ENCODE assay signal across 8 mouse cellular contexts in the genomic region with DNA sequence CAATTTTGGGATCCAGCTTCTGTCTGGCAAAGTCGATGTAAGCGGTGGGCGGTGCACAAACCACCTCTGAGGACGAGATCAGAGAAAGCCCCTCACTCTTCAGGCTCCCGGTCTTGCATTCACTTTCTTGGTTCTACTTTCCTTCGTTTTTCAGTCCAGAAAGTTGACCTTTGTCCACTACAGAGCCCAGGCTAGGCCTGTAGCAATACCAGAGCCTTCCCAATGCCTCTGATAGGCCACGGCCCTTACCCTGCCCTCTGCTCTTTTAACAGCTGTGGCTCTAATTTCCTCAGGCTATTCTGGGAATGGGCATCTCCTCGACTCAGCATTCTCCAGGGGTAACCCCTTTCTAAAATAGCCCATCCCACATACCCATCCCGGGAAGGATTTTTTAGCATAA. TPM values are rescaled to one million over a fixed set of nuclear protein-coding genes. Genes with fewer than 3 reads are reported as not detected.
DNase-seq lines count a peak whose midpoint lies in the region; ATAC-seq and TF ChIP-seq lines count a peak whose summit lies in the region.

No protein-coding gene starts in this region.

- no peak for ATAC-seq in heart, embryonic 14.5 days (ENCODE audit: insufficient number of reproducible peaks, insufficient read depth, low FRiP score, low read depth)
- ATAC-seq in hindbrain, embryonic 14.5 days (ENCODE audit: low FRiP score), result no peak
- ATAC-seq in midbrain, embryonic 12.5 days (ENCODE audit: low FRiP score, low read depth), result no peak
- no peak for ATAC-seq in megakaryocyte progenitor cell, adult 5-6 weeks (replicated peaks; ENCODE audit: poor library complexity)

- H3K36me3 ChIP-seq in heart, embryonic 14.5 days (ENCODE audit: control insufficient read depth, insufficient read depth, low read length), result peaks cover 58% of the 10 kb centered on the region
- H3K36me3 ChIP-seq in hindbrain, embryonic 14.5 days (replicated peaks; ENCODE audit: control insufficient read depth, insufficient read depth), result peaks cover 50% of the 10 kb centered on the region
- peaks cover 42% of the 10 kb centered on the region for H3K36me3 ChIP-seq in midbrain, embryonic 12.5 days

- H3K27ac ChIP-seq in heart, embryonic 14.5 days (replicated peaks in 1 of 2; ENCODE audit: control insufficient read depth in 1 of 2, insufficient read depth in 1 of 2, low read depth in 2 of 2, low read length in 2 of 2), result peak overlapping the region; percentile 95 to 99
- H3K27ac ChIP-seq in cortical plate, adult 2 months (ENCODE audit: insufficient read depth, low read length), result no peak overlapping the region
- H3K27ac ChIP-seq in hindbrain, embryonic 14.5 days, result peak overlapping the region; percentile 77
- peak overlapping the region; percentile 86 for H3K27ac ChIP-seq in midbrain, embryonic 12.5 days (replicated peaks)

- peak overlapping the region; percentile 59 to 90 for H3K4me3 ChIP-seq in heart, embryonic 14.5 days (ENCODE audit: control insufficient read depth in 1 of 2, insufficient read depth in 1 of 2, low read depth in 1 of 2, low read length in 2 of 2)
- peak overlapping the region; percentile 66 for H3K4me3 ChIP-seq in cortical plate, adult 2 months (ENCODE audit: insufficient read depth, low read length)
- H3K4me3 ChIP-seq in hindbrain, embryonic 14.5 days (replicated peaks; ENCODE audit: low read length), result peak overlapping the region; percentile 48
- peak overlapping the region; percentile 75 for H3K4me3 ChIP-seq in midbrain, embryonic 12.5 days

- H3K9me3 ChIP-seq in heart, embryonic 14.5 days (ENCODE audit: control insufficient read depth, low read length), result no peaks in the 10 kb centered on the region
- H3K9me3 ChIP-seq in hindbrain, embryonic 14.5 days (ENCODE audit: control insufficient read depth, low read length), result no peaks in the 10 kb centered on the region
- no peaks in the 10 kb centered on the region for H3K9me3 ChIP-seq in midbrain, embryonic 12.5 days

- H3K9ac ChIP-seq in heart, embryonic 14.5 days (ENCODE audit: low read length), result peak overlapping the region; percentile 99
- peak overlapping the region; percentile 80 for H3K9ac ChIP-seq in hindbrain, embryonic 14.5 days
- H3K9ac ChIP-seq in midbrain, embryonic 12.5 days (replicated peaks), result peak overlapping the region; percentile 86

- H3K27me3 ChIP-seq in heart, embryonic 14.5 days (ENCODE audit: control insufficient read depth, insufficient read depth, low read length), result no peaks in the 10 kb centered on the region
- no peaks in the 10 kb centered on the region for H3K27me3 ChIP-seq in hindbrain, embryonic 14.5 days (ENCODE audit: control insufficient read depth, insufficient read depth, low read length)
- H3K27me3 ChIP-seq in midbrain, embryonic 12.5 days, result no peaks in the 10 kb centered on the region

- TF ChIP-seq CTCF in cortical plate, adult 2 months (IDR thresholded peaks at IDR 0.05; ENCODE audit: extremely low read depth, insufficient read depth, low read length), result no peak

- WGBS in heart, embryonic 14.5 days, result 13% methylated on average over 9 of the region's 9 CpGs
- 23% methylated on average over 9 of the region's 9 CpGs for WGBS in hindbrain, embryonic 14.5 days
- 15% methylated on average over 9 of the region's 9 CpGs for WGBS in midbrain, embryonic 12.5 days

- H3K4me2 ChIP-seq in heart, embryonic 14.5 days (ENCODE audit: low read length), result peak overlapping the region; percentile 74
- H3K4me2 ChIP-seq in hindbrain, embryonic 14.5 days (replicated peaks), result peak overlapping the region; percentile 87
- H3K4me2 ChIP-seq in midbrain, embryonic 12.5 days (replicated peaks), result peak overlapping the region; percentile 88

- TF ChIP-seq POLR2A in cortical plate, adult 2 months (IDR thresholded peaks at IDR 0.05; ENCODE audit: extremely low read depth, insufficient read depth, low read length), result no peak

- H3K4me1 ChIP-seq in heart, embryonic 14.5 days (ENCODE audit: control insufficient read depth in 2 of 2, insufficient read depth in 2 of 2, low read length in 2 of 2), result peaks cover 23 to 42% of the 10 kb centered on the region in 2 experiments
- peaks cover 1% of the 10 kb centered on the region; the same call in 1 of the 2 replicates for H3K4me1 ChIP-seq in cortical plate, adult 2 months (ENCODE audit: control insufficient read depth, insufficient read depth, low read length)
- H3K4me1 ChIP-seq in hindbrain, embryonic 14.5 days (replicated peaks; ENCODE audit: control insufficient read depth, insufficient read depth, low read length), result peaks cover 33% of the 10 kb centered on the region
- H3K4me1 ChIP-seq in midbrain, embryonic 12.5 days, result peaks cover 53% of the 10 kb centered on the region

- no peak for DNase-seq in heart, adult 8-10 months (ENCODE audit: low spot score)
- DNase-seq in hindbrain, embryonic 14.5 days (ENCODE audit: low spot score), result no peak
- no peak for DNase-seq in layer of hippocampus, adult 8-10 months (ENCODE audit: low spot score in 2 of 2)
- no peak for DNase-seq in adrenal gland, adult 8-10 months

RNA-seq across cellular contexts. Expression of gene Tpi1, which starts 1.2 kb away (rescaled TPM):
- 1,486 and 1,545 TPM in 2 replicates for polyA plus RNA-seq in heart, embryonic 14.5 days (2014; fragmentation: Nextera tagmentation; extraction: Ambion mirVana)
- total RNA-seq in heart, adult 8-10 months (2022), result 1,000 to 10,000 TPM in 1 of 4 experiments, 100 to 1,000 TPM in 3; 893 to 1,022 (median 969) TPM
- polyA plus RNA-seq in cortical plate, adult 2 months (2012; rRNA removed), result 1,059 and 1,064 TPM in 2 replicates
- polyA plus RNA-seq in hindbrain, embryonic 14.5 days (2014; fragmentation: Nextera tagmentation; extraction: Ambion mirVana), result 413 and 474 TPM in 2 replicates
- 423 and 428 TPM in 2 replicates for polyA plus RNA-seq in midbrain, embryonic 12.5 days (2016; fragmentation: Nextera tagmentation; extraction: Ambion mirVana)
- 100 to 1,000 TPM; 782 to 819 (median 789) TPM for total RNA-seq in layer of hippocampus, adult 8-10 months (2022)
- 100 to 1,000 TPM; 448 to 531 (median 475) TPM for total RNA-seq in adrenal gland, adult 8-10 months (2022)
- total RNA-seq in megakaryocyte progenitor cell, adult 5-6 weeks (2015), result 279 and 298 TPM in 2 replicates
- total RNA-seq in megakaryocyte progenitor cell, adult 5-6 weeks (2017), result 240 and 287 TPM in 2 replicates

RNA-seq across cellular contexts. Expression of gene Spsb2, which starts 4.4 kb away (rescaled TPM):
- 4.0 and 5.7 TPM in 2 replicates for polyA plus RNA-seq in heart, embryonic 14.5 days (2014; fragmentation: Nextera tagmentation; extraction: Ambion mirVana)
- 1 to 10 TPM; 2.0 to 5.8 (median 3.2) TPM for total RNA-seq in heart, adult 8-10 months (2022)
- polyA plus RNA-seq in cortical plate, adult 2 months (2012; rRNA removed), result 4.4 and 4.8 TPM in 2 replicates
- polyA plus RNA-seq in hindbrain, embryonic 14.5 days (2014; fragmentation: Nextera tagmentation; extraction: Ambion mirVana), result 5.2 and 6.6 TPM in 2 replicates
- 8.1 and 8.6 TPM in 2 replicates for polyA plus RNA-seq in midbrain, embryonic 12.5 days (2016; fragmentation: Nextera tagmentation; extraction: Ambion mirVana)
- total RNA-seq in layer of hippocampus, adult 8-10 months (2022), result 1 to 10 TPM; 3.1 to 7.0 (median 6.0) TPM
- 10 to 100 TPM; 27.0 to 37.4 (median 33.6) TPM for total RNA-seq in adrenal gland, adult 8-10 months (2022)
- total RNA-seq in megakaryocyte progenitor cell, adult 5-6 weeks (2015), result 1.6 and 2.2 TPM in 2 replicates
- total RNA-seq in megakaryocyte progenitor cell, adult 5-6 weeks (2017), result 6.0 and 9.0 TPM in 2 replicates

RNA-seq across cellular contexts. Expression of gene Usp5, which starts 16.4 kb away (rescaled TPM):
- polyA plus RNA-seq in heart, embryonic 14.5 days (2014; fragmentation: Nextera tagmentation; extraction: Ambion mirVana), result 78.9 and 85.9 TPM in 2 replicates
- 10 to 100 TPM; 72.5 to 79.7 (median 75.8) TPM for total RNA-seq in heart, adult 8-10 months (2022)
- polyA plus RNA-seq in cortical plate, adult 2 months (2012; rRNA removed), result 151 and 152 TPM in 2 replicates
- 180 and 182 TPM in 2 replicates for polyA plus RNA-seq in hindbrain, embryonic 14.5 days (2014; fragmentation: Nextera tagmentation; extraction: Ambion mirVana)
- polyA plus RNA-seq in midbrain, embryonic 12.5 days (2016; fragmentation: Nextera tagmentation; extraction: Ambion mirVana), result 213 and 214 TPM in 2 replicates
- 100 to 1,000 TPM; 181 to 196 (median 186) TPM for total RNA-seq in layer of hippocampus, adult 8-10 months (2022)
- total RNA-seq in adrenal gland, adult 8-10 months (2022), result 100 to 1,000 TPM; 134 to 158 (median 154) TPM
- total RNA-seq in megakaryocyte progenitor cell, adult 5-6 weeks (2015), result 42.0 and 46.7 TPM in 2 replicates
- 86.1 and 87.7 TPM in 2 replicates for total RNA-seq in megakaryocyte progenitor cell, adult 5-6 weeks (2017)

RNA-seq across cellular contexts. Expression of gene Cdca3, which starts 16.5 kb away (rescaled TPM):
- polyA plus RNA-seq in heart, embryonic 14.5 days (2014; fragmentation: Nextera tagmentation; extraction: Ambion mirVana), result 126 and 139 TPM in 2 replicates
- total RNA-seq in heart, adult 8-10 months (2022), result 1 to 10 TPM in 1 of 4 experiments, under 1 TPM in 3; 0.14 to 1.4 (median 0.40) TPM
- polyA plus RNA-seq in cortical plate, adult 2 months (2012; rRNA removed), result 2.3 and 2.4 TPM in 2 replicates
- 29.3 and 36.2 TPM in 2 replicates for polyA plus RNA-seq in hindbrain, embryonic 14.5 days (2014; fragmentation: Nextera tagmentation; extraction: Ambion mirVana)
- polyA plus RNA-seq in midbrain, embryonic 12.5 days (2016; fragmentation: Nextera tagmentation; extraction: Ambion mirVana), result 168 and 169 TPM in 2 replicates
- 1 to 10 TPM in 2 of 4 experiments, under 1 TPM in 2; 0.61 to 1.0 (median 0.95) TPM for total RNA-seq in layer of hippocampus, adult 8-10 months (2022)
- 1 to 10 TPM; 1.9 to 4.4 (median 2.7) TPM for total RNA-seq in adrenal gland, adult 8-10 months (2022)
- 130 and 145 TPM in 2 replicates for total RNA-seq in megakaryocyte progenitor cell, adult 5-6 weeks (2015)
- total RNA-seq in megakaryocyte progenitor cell, adult 5-6 weeks (2017), result 149 and 159 TPM in 2 replicates

RNA-seq across cellular contexts. Expression of gene Gnb3, which starts 27.2 kb away (rescaled TPM):
- polyA plus RNA-seq in heart, embryonic 14.5 days (2014; fragmentation: Nextera tagmentation; extraction: Ambion mirVana), result 6.7 and 7.5 TPM in 2 replicates
- 10 to 100 TPM; 11.6 to 18.4 (median 16.7) TPM for total RNA-seq in heart, adult 8-10 months (2022)
- 0.17 and 0.25 TPM in 2 replicates for polyA plus RNA-seq in cortical plate, adult 2 months (2012; rRNA removed)
- 0.21 and 1.2 TPM in 2 replicates for polyA plus RNA-seq in hindbrain, embryonic 14.5 days (2014; fragmentation: Nextera tagmentation; extraction: Ambion mirVana)
- polyA plus RNA-seq in midbrain, embryonic 12.5 days (2016; fragmentation: Nextera tagmentation; extraction: Ambion mirVana), result 5.5 TPM in 2 replicates
- under 1 TPM in 2 of 4 experiments, not detected in 2; 0.36 to 0.96 TPM for total RNA-seq in layer of hippocampus, adult 8-10 months (2022)
- total RNA-seq in adrenal gland, adult 8-10 months (2022), result 10 to 100 TPM in 3 of 4 experiments, 1 to 10 TPM in 1; 8.9 to 18.5 (median 14.5) TPM
- not detected in 2 replicates for total RNA-seq in megakaryocyte progenitor cell, adult 5-6 weeks (2015)
- total RNA-seq in megakaryocyte progenitor cell, adult 5-6 weeks (2017), result not detected in 2 replicates
